In the genomic region with DNA sequence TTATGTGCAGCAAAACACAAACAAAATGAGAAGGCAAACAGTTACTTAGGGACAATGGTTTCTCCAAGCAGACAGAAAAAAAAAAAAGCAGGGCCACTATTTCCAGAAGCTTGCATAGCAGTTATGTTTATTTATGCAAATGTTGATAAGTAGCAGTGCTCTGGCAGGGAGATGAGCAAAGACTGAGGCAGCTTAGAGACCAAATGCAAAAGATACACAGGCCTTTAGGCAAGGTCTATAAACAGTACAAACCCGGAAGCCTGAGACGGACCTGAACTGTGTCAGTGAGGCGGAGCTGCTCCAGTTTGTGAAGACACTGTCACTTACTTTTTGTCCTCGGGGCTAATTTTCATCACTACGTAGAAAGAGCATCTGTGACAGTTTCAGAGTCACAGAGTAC, we compare ENCODE assay signal across 25 mouse cellular contexts. TPM values are rescaled to one million over a fixed set of nuclear protein-coding genes. Genes with fewer than 3 reads are reported as not detected.
DNase-seq lines count a peak whose midpoint lies in the region; ATAC-seq and TF ChIP-seq lines count a peak whose summit lies in the region.
"Had no signal": no experiment of that assay in that cellular context is flagged by ENCODE, and none has a peak within 500 bp of the region (broad histone marks: within the 10 kb centered on the region; RNA-seq: fewer than 3 reads in every experiment).

No protein-coding gene starts in this region.

- no peak overlapping the region for H3K9ac ChIP-seq in intestine, embryonic 14.5 days (ENCODE audit: low read length)
- no peak overlapping the region for H3K9ac ChIP-seq in intestine, embryonic 15.5 days
- H3K9ac ChIP-seq in lung, embryonic 16.5 days (ENCODE audit: low read length): no peak overlapping the region
- no peak overlapping the region for H3K9ac ChIP-seq in lung, postnatal 0 days (replicated peaks; ENCODE audit: low read depth)
- H3K9ac ChIP-seq in midbrain, embryonic 11.5 days (ENCODE audit: low read length): no peak overlapping the region
- H3K9ac ChIP-seq: embryonic facial prominence, embryonic 13.5 days; forebrain, embryonic 12.5 days; heart, embryonic 12.5 days; hindbrain, embryonic 12.5 days had no signal

- 43% methylated on average over 5 of the region's 5 CpGs for WGBS in intestine, embryonic 14.5 days
- WGBS in intestine, embryonic 15.5 days: 42% methylated on average over 5 of the region's 5 CpGs
- 47% methylated on average over 5 of the region's 5 CpGs for WGBS in lung, embryonic 16.5 days
- WGBS in lung, postnatal 0 days: 33% methylated on average over 5 of the region's 5 CpGs
- 78% methylated on average over 5 of the region's 5 CpGs for WGBS in midbrain, embryonic 11.5 days

- 0 out of 2 replicates have a peak overlapping the region, but pooled peaks have one; percentile 38 for H3K27ac ChIP-seq in intestine, embryonic 14.5 days (ENCODE audit: low read depth)
- no peak overlapping the region for H3K27ac ChIP-seq in intestine, embryonic 15.5 days
- 0 out of 2 replicates have a peak overlapping the region, but pooled peaks have one; percentile 21 for H3K27ac ChIP-seq in lung, embryonic 16.5 days (ENCODE audit: low read length)
- H3K27ac ChIP-seq in lung, postnatal 0 days (ENCODE audit: low read length): 0 out of 2 replicates have a peak overlapping the region, but pooled peaks have one; percentile 58
- H3K27ac ChIP-seq in midbrain, embryonic 11.5 days (ENCODE audit: low read depth, low read length): no peak overlapping the region
- H3K27ac ChIP-seq: embryonic facial prominence, embryonic 13.5 days; forebrain, embryonic 12.5 days; heart, adult 2 months; hindbrain, embryonic 12.5 days had no signal

- no peak for TF ChIP-seq CTCF in lung, postnatal 0 days (IDR thresholded peaks at IDR 0.05)

- no peaks in the 10 kb centered on the region for H3K9me3 ChIP-seq in intestine, embryonic 14.5 days (ENCODE audit: control insufficient read depth, low read length)
- no peaks in the 10 kb centered on the region for H3K9me3 ChIP-seq in intestine, embryonic 15.5 days
- H3K9me3 ChIP-seq in lung, embryonic 16.5 days (ENCODE audit: control insufficient read depth, low read length): no peaks in the 10 kb centered on the region
- no peaks in the 10 kb centered on the region for H3K9me3 ChIP-seq in lung, postnatal 0 days (ENCODE audit: low read length)
- no peaks in the 10 kb centered on the region for H3K9me3 ChIP-seq in midbrain, embryonic 11.5 days (ENCODE audit: control insufficient read depth, low read length)
- H3K9me3 ChIP-seq: embryonic facial prominence, embryonic 13.5 days; forebrain, embryonic 12.5 days; heart, embryonic 12.5 days; hindbrain, embryonic 12.5 days had no signal

- ATAC-seq in intestine, embryonic 14.5 days (replicated peaks; ENCODE audit: low FRiP score, low TSS enrichment, low read depth): no peak
- no peak for ATAC-seq in intestine, embryonic 15.5 days
- peak; percentile 61 for ATAC-seq in lung, embryonic 16.5 days (ENCODE audit: low read depth)
- ATAC-seq in lung, postnatal 0 days: peak; percentile 61
- ATAC-seq in midbrain, embryonic 11.5 days (ENCODE audit: low FRiP score): no peak
- ATAC-seq: activated CD4-positive, CD25-positive, alpha-beta regulatory T cell, adult 4 months; forebrain, embryonic 16.5 days; Patski had no signal

- DNase-seq in intestine, embryonic 14.5 days (ENCODE audit: low spot score): no peak
- DNase-seq in lung, postnatal 4 days: no peak
- DNase-seq in lung, postnatal 0 days (ENCODE audit: low spot score): peak; percentile 39
- peak; percentile 47 for DNase-seq in lung, postnatal 25 days (ENCODE audit: low spot score)
- no peak for DNase-seq in midbrain, embryonic 11.5 days (ENCODE audit: low spot score, missing footprints)
- DNase-seq: adrenal gland, adult 2 months; adrenal gland, postnatal 25 days; cerebellum, adult 18-20 months; cerebellum, adult 9-11 months; cerebellum, postnatal 36 days; gastrocnemius, postnatal 10 days; heart, adult 2 months; heart, postnatal 36 days had no signal

- no peak overlapping the region for H3K4me3 ChIP-seq in intestine, embryonic 14.5 days (ENCODE audit: low read depth, low read length)
- H3K4me3 ChIP-seq in intestine, embryonic 15.5 days (replicated peaks): no peak overlapping the region
- H3K4me3 ChIP-seq in lung, embryonic 16.5 days (ENCODE audit: low read length): no peak overlapping the region
- H3K4me3 ChIP-seq in lung, postnatal 0 days (ENCODE audit: low read depth, low read length): no peak overlapping the region
- no peak overlapping the region for H3K4me3 ChIP-seq in midbrain, embryonic 11.5 days (ENCODE audit: low read depth, low read length)
- H3K4me3 ChIP-seq: embryonic facial prominence, embryonic 13.5 days; forebrain, embryonic 12.5 days; heart, adult 2 months; heart, embryonic 12.5 days; hindbrain, embryonic 12.5 days had no signal

- H3K27me3 ChIP-seq in intestine, embryonic 14.5 days (replicated peaks; ENCODE audit: control insufficient read depth, insufficient read depth, low read length): no peaks in the 10 kb centered on the region
- no peaks in the 10 kb centered on the region for H3K27me3 ChIP-seq in intestine, embryonic 15.5 days (replicated peaks)
- H3K27me3 ChIP-seq in lung, embryonic 16.5 days (ENCODE audit: control insufficient read depth, insufficient read depth, low read depth, low read length): no peaks in the 10 kb centered on the region
- H3K27me3 ChIP-seq in lung, postnatal 0 days (replicated peaks; ENCODE audit: insufficient read depth, low read length): no peaks in the 10 kb centered on the region
- no peaks in the 10 kb centered on the region for H3K27me3 ChIP-seq in midbrain, embryonic 11.5 days (ENCODE audit: control insufficient read depth, insufficient read depth, low read length)
- H3K27me3 ChIP-seq: CH12.LX; embryonic facial prominence, embryonic 13.5 days; forebrain, embryonic 12.5 days; heart, embryonic 12.5 days; hindbrain, embryonic 12.5 days; Patski had no signal

- H3K4me2 ChIP-seq in intestine, embryonic 14.5 days (ENCODE audit: low read length): no peak overlapping the region
- H3K4me2 ChIP-seq in intestine, embryonic 15.5 days (replicated peaks): no peak overlapping the region
- no peak overlapping the region for H3K4me2 ChIP-seq in lung, embryonic 16.5 days (ENCODE audit: low read depth, low read length)
- H3K4me2 ChIP-seq in lung, postnatal 0 days (replicated peaks; ENCODE audit: low read depth, low read length): no peak overlapping the region
- no peak overlapping the region for H3K4me2 ChIP-seq in midbrain, embryonic 11.5 days
- H3K4me2 ChIP-seq: embryonic facial prominence, embryonic 13.5 days; forebrain, embryonic 12.5 days; heart, embryonic 12.5 days; hindbrain, embryonic 12.5 days had no signal

- TF ChIP-seq EP300 in lung, postnatal 0 days (IDR thresholded peaks at IDR 0.05): peak; percentile 82

- 0 out of 2 replicates have a peak, but pooled peaks cover 4% of the 10 kb centered on the region for H3K4me1 ChIP-seq in intestine, embryonic 14.5 days (replicated peaks; ENCODE audit: control insufficient read depth, insufficient read depth, low read length)
- H3K4me1 ChIP-seq in intestine, embryonic 15.5 days (replicated peaks): no peaks in the 10 kb centered on the region
- H3K4me1 ChIP-seq in lung, embryonic 16.5 days (replicated peaks; ENCODE audit: control insufficient read depth, insufficient read depth, low read length): peaks cover 11% of the 10 kb centered on the region
- peaks cover 4% of the 10 kb centered on the region; the same call in 1 of the 2 replicates for H3K4me1 ChIP-seq in lung, postnatal 0 days (ENCODE audit: insufficient read depth, low read depth, low read length)
- H3K4me1 ChIP-seq in midbrain, embryonic 11.5 days (ENCODE audit: control insufficient read depth, insufficient read depth, low read length): no peaks in the 10 kb centered on the region
- H3K4me1 ChIP-seq: forebrain, embryonic 12.5 days; hindbrain, embryonic 12.5 days had no signal

- no peaks in the 10 kb centered on the region for H3K36me3 ChIP-seq in intestine, embryonic 14.5 days (ENCODE audit: control insufficient read depth, insufficient read depth, low read length)
- H3K36me3 ChIP-seq in intestine, embryonic 15.5 days: no peaks in the 10 kb centered on the region
- H3K36me3 ChIP-seq in lung, embryonic 16.5 days (ENCODE audit: control insufficient read depth, insufficient read depth, low read length): no peaks in the 10 kb centered on the region
- H3K36me3 ChIP-seq in lung, postnatal 0 days (ENCODE audit: insufficient read depth, low read length): no peaks in the 10 kb centered on the region
- H3K36me3 ChIP-seq in midbrain, embryonic 11.5 days (ENCODE audit: control insufficient read depth, insufficient read depth, low read length): no peaks in the 10 kb centered on the region
- H3K36me3 ChIP-seq: embryonic facial prominence, embryonic 13.5 days; forebrain, embryonic 12.5 days; heart, embryonic 12.5 days; hindbrain, embryonic 12.5 days had no signal

RNA-seq across cellular contexts. Expression of a gene that starts 32.1 kb away (rescaled TPM):
- polyA plus RNA-seq in intestine, embryonic 14.5 days (2014; fragmentation: Nextera tagmentation; extraction: Ambion mirVana): not detected in 2 replicates
- polyA plus RNA-seq in intestine, embryonic 15.5 days (2015; fragmentation: Nextera tagmentation; extraction: Ambion mirVana): 0.08 TPM in 1 of 2 replicates, not detected in the other
- 0.31 and 0.41 TPM in 2 replicates for polyA plus RNA-seq in lung, embryonic 16.5 days (2015; fragmentation: Nextera tagmentation; extraction: Ambion mirVana)
- polyA plus RNA-seq in lung, postnatal 0 days (2015; fragmentation: Nextera tagmentation; extraction: Ambion mirVana): 0.55 and 0.79 TPM in 2 replicates
- not detected in 2 replicates for polyA plus RNA-seq in midbrain, embryonic 11.5 days (2014; fragmentation: Nextera tagmentation; extraction: Ambion mirVana)
- polyA plus RNA-seq: activated CD4-positive, CD25-positive, alpha-beta regulatory T cell, adult 4 months; adrenal gland, adult 2 months; embryonic facial prominence, embryonic 13.5 days; forebrain, embryonic 12.5 days; forebrain, embryonic 16.5 days; frontal cortex, adult 2 months; heart, adult 2 months; heart, embryonic 12.5 days; heart, embryonic 16.5 days; hindbrain, embryonic 12.5 days; Patski had no signal

RNA-seq across cellular contexts. Expression of a gene that starts 35.2 kb away (rescaled TPM):
- 120 and 133 TPM in 2 replicates for polyA plus RNA-seq in intestine, embryonic 14.5 days (2014; fragmentation: Nextera tagmentation; extraction: Ambion mirVana)
- 111 and 115 TPM in 2 replicates for polyA plus RNA-seq in intestine, embryonic 15.5 days (2015; fragmentation: Nextera tagmentation; extraction: Ambion mirVana)
- polyA plus RNA-seq in lung, embryonic 16.5 days (2015; fragmentation: Nextera tagmentation; extraction: Ambion mirVana): 298 and 312 TPM in 2 replicates
- polyA plus RNA-seq in lung, postnatal 0 days (2015; fragmentation: Nextera tagmentation; extraction: Ambion mirVana): 523 and 539 TPM in 2 replicates
- 34.9 and 39.7 TPM in 2 replicates for polyA plus RNA-seq in midbrain, embryonic 11.5 days (2014; fragmentation: Nextera tagmentation; extraction: Ambion mirVana)
- polyA plus RNA-seq: activated CD4-positive, CD25-positive, alpha-beta regulatory T cell, adult 4 months had no signal

Comparison
In these comparisons a context has a peak if more than half of its experiments do, and no peak if none do; other contexts are left out.
1. DNase-seq: peak in lung, postnatal 0 days (single experiment) and lung, postnatal 25 days (single experiment); none in intestine, embryonic 14.5 days (single experiment), lung, postnatal 4 days (0 of 2) and midbrain, embryonic 11.5 days (single experiment).
2. H3K27ac ChIP-seq: peak in intestine, embryonic 14.5 days (single experiment), lung, embryonic 16.5 days (single experiment) and lung, postnatal 0 days (single experiment); none in intestine, embryonic 15.5 days (single experiment) and midbrain, embryonic 11.5 days (single experiment).
3. ATAC-seq: peak in lung, embryonic 16.5 days (single experiment) and lung, postnatal 0 days (single experiment); none in intestine, embryonic 14.5 days (single experiment), intestine, embryonic 15.5 days (single experiment) and midbrain, embryonic 11.5 days (single experiment).